ENCODE assay signal across 1 mouse cellular context in the genomic region with DNA sequence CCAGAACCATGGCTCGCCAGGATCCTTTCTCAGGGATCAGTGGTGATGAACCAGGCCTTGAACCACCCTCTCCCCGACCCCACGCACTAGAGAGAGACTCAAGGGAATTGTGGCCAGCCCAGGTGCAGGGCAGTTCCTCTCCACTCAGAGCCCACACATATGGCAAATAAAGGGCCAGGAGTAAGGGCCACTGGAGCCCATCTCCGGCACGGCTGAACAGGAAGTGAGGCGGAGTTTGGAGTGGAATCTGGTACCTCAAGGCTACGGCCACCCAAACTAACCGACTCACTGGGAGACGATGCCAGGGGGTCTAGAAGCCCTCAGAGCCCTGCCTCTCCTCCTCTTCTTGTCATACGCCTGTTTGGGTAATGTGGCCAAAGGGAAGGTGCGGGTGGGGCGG.
A peak's percentile ranks its signal among the peaks of the same experiment; 100 is the strongest.
TF ChIP-seq lines count a peak whose summit lies in the region.

TSS of gene Cd79a (plus strand) at position 158 of the 400 bp plus-strand sequence.

TF ChIP-seq in CH12.LX, 34 proteins besides CTCF, POLR2A, EP300 and RAD21 (continued from another document):
- peak; percentile 96 for TF ChIP-seq TCF12 (IDR thresholded peaks at IDR 0.05; ENCODE audit: low read depth, low read length)
- TF ChIP-seq CHD1 (IDR thresholded peaks at IDR 0.05; ENCODE audit: low read depth, low read length), result no peak
- 0 out of 2 replicates have a peak, but pooled peaks have one; percentile 26 for TF ChIP-seq TBP (conservative IDR thresholded peaks at IDR 0.05; ENCODE audit: low read depth, low read length)
- TF ChIP-seq NRF1 (IDR thresholded peaks at IDR 0.05; ENCODE audit: low read depth, low read length), result no peak
- TF ChIP-seq MAFK (IDR thresholded peaks at IDR 0.05; ENCODE audit: insufficient replicate concordance, low read length), result no peak
- TF ChIP-seq BHLHE40 (IDR thresholded peaks at IDR 0.05; ENCODE audit: low read depth, low read length), result peak; percentile 58
- peak; percentile 68 for TF ChIP-seq SIN3A (IDR thresholded peaks at IDR 0.05; ENCODE audit: low read length)
- TF ChIP-seq POLR2AphosphoS2 (IDR thresholded peaks at IDR 0.05; ENCODE audit: low read depth, low read length), result peak; percentile 54; the same call in 1 of the 2 replicates
- TF ChIP-seq JUN (IDR thresholded peaks at IDR 0.05; ENCODE audit: insufficient read depth, low read depth, low read length), result no peak
- no peak for TF ChIP-seq USF2 (conservative IDR thresholded peaks at IDR 0.05; ENCODE audit: low read depth, low read length)
- peak; percentile 86 for TF ChIP-seq NELFE (IDR thresholded peaks at IDR 0.05; ENCODE audit: low read depth, low read length)
- TF ChIP-seq GABPA (IDR thresholded peaks at IDR 0.05; ENCODE audit: insufficient replicate concordance, low read depth, low read length), result no peak
- TF ChIP-seq MEF2A (IDR thresholded peaks at IDR 0.05; ENCODE audit: borderline replicate concordance, low read depth, low read length), result peak; percentile 70; the same call in 1 of the 2 replicates
- TF ChIP-seq MYC (IDR thresholded peaks at IDR 0.05; ENCODE audit: low read depth, low read length), result no peak; the same call in 1 of the 2 replicates
- TF ChIP-seq USF1 (IDR thresholded peaks at IDR 0.05; ENCODE audit: low read depth, low read length), result no peak
- peak; percentile 56; the same call in 1 of the 2 replicates for TF ChIP-seq MAX (IDR thresholded peaks at IDR 0.05; ENCODE audit: low read length)
